ENCODE assay signal across 29 mouse cellular contexts in genomic region chr15:88032751-88033150, GRCm38 (mm10).
"Had no signal": no experiment of that assay in that cellular context is flagged by ENCODE, and none has a peak within 500 bp of the region (broad histone marks: within the 10 kb centered on the region; RNA-seq: fewer than 3 reads in every experiment).

No protein-coding gene starts in this region.

- H3K4me1 ChIP-seq: heart, embryonic 12.5 days; heart, embryonic 13.5 days; heart, embryonic 15.5 days had no signal

- H3K27ac ChIP-seq: heart, embryonic 13.5 days; heart, embryonic 15.5 days; hindbrain, embryonic 10.5 days; hindbrain, embryonic 12.5 days; hindbrain, embryonic 13.5 days; hindbrain, embryonic 14.5 days; hindbrain, embryonic 15.5 days; hindbrain, postnatal 0 days; intestine, embryonic 15.5 days; kidney, embryonic 15.5 days; kidney, postnatal 0 days; layer of hippocampus, adult 2 months; left cerebral cortex, adult 2 months had no signal

- H3K4me3 ChIP-seq: heart, embryonic 12.5 days; heart, embryonic 13.5 days; heart, embryonic 15.5 days; hindbrain, embryonic 10.5 days; hindbrain, embryonic 12.5 days; hindbrain, embryonic 13.5 days; hindbrain, embryonic 15.5 days; intestine, embryonic 15.5 days; kidney, embryonic 15.5 days; layer of hippocampus, adult 2 months; left cerebral cortex, adult 2 months had no signal

- H3K27me3 ChIP-seq: hindbrain, embryonic 12.5 days; hindbrain, embryonic 15.5 days; intestine, embryonic 15.5 days; kidney, embryonic 15.5 days had no signal

- DNase-seq: heart, postnatal 10 days; heart, postnatal 14 days; heart, postnatal 4 days; kidney, adult 11 months; kidney, adult 18-20 months; kidney, adult 2 months; kidney, adult 8-10 months; kidney, adult 9 months; kidney, postnatal 10 days; kidney, postnatal 14 days; kidney, postnatal 25 days; kidney, postnatal 36 days; kidney, postnatal 4 days; layer of hippocampus, adult 9-11 months; layer of hippocampus, postnatal 36 days had no signal

- H3K9me3 ChIP-seq: heart, embryonic 12.5 days; heart, embryonic 13.5 days; heart, embryonic 15.5 days; hindbrain, embryonic 10.5 days; hindbrain, embryonic 12.5 days; hindbrain, embryonic 13.5 days; hindbrain, embryonic 15.5 days; intestine, embryonic 15.5 days; kidney, embryonic 15.5 days had no signal

- H3K36me3 ChIP-seq: heart, embryonic 12.5 days; heart, embryonic 13.5 days; heart, embryonic 15.5 days; hindbrain, embryonic 10.5 days; hindbrain, embryonic 12.5 days; hindbrain, embryonic 13.5 days; hindbrain, embryonic 15.5 days; intestine, embryonic 15.5 days; kidney, embryonic 15.5 days had no signal
